Mouse (Mus musculus) midbrain, embryonic 12.5 days (tissue): Measurements from ENCODE around the gene Spz1. TPM values are rescaled to one million over a fixed set of nuclear protein-coding genes. Genes with fewer than 3 reads are reported as not detected.

Experiments used
- polyA plus RNA-seq: library from polyadenylated mRNA; unstranded; fragments of >200 nt; fragmentation: Nextera tagmentation; extraction: Ambion mirVana; gene quantifications from 2 replicates; pipeline ENCODE4 v1.2.1, GENCODE M21; 2016

The Spz1 gene
- polyA plus RNA-seq, 1 experiment from 2014 or later = not detected

Other genes starting within 250 kb of the Spz1 start
- 15.3 and 15.8 TPM in 2 replicates for gene Dhfr, start 221.4 kb downstream of the Spz1 start, polyA plus RNA-seq
- 31.5 and 33.7 TPM in 2 replicates for gene Msh3, start 221.2 kb downstream of the Spz1 start, polyA plus RNA-seq
- 0.26 and 0.34 TPM in 2 replicates for gene Ankrd34b, start 150.3 kb downstream of the Spz1 start, polyA plus RNA-seq
- gene Fam151b, start 92.2 kb downstream of the Spz1 start, polyA plus RNA-seq = 0.15 TPM in 1 of 2 replicates, not detected in the other
- gene Zfyve16, start 45.3 kb downstream of the Spz1 start, polyA plus RNA-seq = 13.9 and 14.0 TPM in 2 replicates
- gene Serinc5, start 34.9 kb upstream of the Spz1 start, polyA plus RNA-seq = 12.5 and 12.7 TPM in 2 replicates
- 4.0 and 4.2 TPM in 2 replicates for gene Thbs4, start 218.6 kb upstream of the Spz1 start, polyA plus RNA-seq